Mouse (Mus musculus): ENCODE measurements at regions not wholly inside any gene's neighbourhood (a gene's known extent, or its start where the extent isn't known, plus 50 kb on each side); places are given as distances from the start of the nearest gene placed in this dataset.

DNA sequence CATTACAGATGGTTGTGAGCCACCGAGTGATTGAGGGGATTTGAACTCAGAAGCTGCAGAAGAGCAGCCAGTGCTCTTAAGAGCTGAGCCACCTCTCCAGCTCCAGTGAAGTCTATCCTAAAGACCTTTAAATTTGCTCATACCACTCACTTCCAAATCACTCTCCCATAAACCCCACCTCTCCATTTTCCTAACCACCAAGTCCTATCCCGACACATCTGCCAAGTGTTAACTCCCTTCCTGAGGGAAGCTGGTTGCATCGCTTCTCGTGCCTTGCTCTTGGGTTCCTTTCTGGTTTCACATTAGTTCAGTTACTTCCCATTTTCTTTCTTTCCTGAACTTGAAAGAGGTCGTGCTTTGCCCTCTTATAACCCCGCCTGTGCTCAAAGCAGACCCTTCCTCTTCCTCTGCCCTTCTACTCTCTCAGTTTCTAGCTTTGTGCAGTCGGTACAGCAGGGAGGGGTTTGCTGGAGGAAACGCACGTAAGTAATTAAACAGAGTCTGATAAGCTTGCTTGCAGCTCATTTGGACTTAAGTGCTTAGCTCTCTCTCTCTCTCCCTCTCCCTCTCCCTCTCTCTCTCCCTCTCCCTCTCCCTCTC lies 84.4 kb upstream of the Cxadr start:
- Histone ChIP-seq H3K4me2 (0 out of 2 replicates have a peak overlapping the region, but pooled peaks have one; percentile 13), H3K27me3 (no peaks in the 10 kb centered on the region), H3K36me3 (no peaks in the 10 kb centered on the region), H3K9ac (replicated peaks) (no peak overlapping the region), H3K9me3 (no peaks in the 10 kb centered on the region), H3K27ac (no peak overlapping the region), H3K4me1 (replicated peaks) (peaks cover 12% of the 10 kb centered on the region; the same call in 1 of the 2 replicates), H3K4me3 (replicated peaks) (no peak overlapping the region)
- WGBS, result 26% methylated on average over 9 of the region's 9 CpGs
- ATAC-seq (ENCODE audit: insufficient number of reproducible peaks, insufficient read depth, low FRiP score, low TSS enrichment, low read depth), result no peak

DNA sequence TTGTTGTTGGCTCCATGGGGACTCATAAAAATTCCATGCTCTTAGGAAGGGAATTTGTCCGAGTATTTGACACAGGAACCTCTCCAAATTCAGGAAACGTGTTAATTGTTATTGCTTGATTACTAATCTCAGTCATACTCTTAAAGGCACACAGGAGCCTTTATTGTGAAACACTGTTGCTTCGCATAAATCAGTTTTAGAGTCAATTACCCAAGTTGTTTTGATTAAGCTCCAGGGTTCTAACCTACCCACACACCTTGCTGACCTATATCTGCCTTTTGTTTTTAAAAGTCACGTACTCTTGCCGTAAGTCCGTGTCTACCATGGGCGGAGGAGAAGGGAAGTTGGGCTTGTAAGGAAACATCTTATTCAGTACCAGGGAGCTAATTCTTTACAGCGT lies 89.6 kb upstream of the Cxadr start:
- ATAC-seq (ENCODE audit: insufficient number of reproducible peaks, insufficient read depth, low FRiP score, low TSS enrichment, low read depth), result no peak
- no peak overlapping the region for H3K4me3 ChIP-seq (replicated peaks)
- no peaks in the 10 kb centered on the region for H3K36me3 ChIP-seq
- WGBS, result 59% methylated on average over 8 of the region's 8 CpGs
- H3K27ac ChIP-seq, result no peak overlapping the region
- no peak overlapping the region for H3K4me2 ChIP-seq
- H3K9ac ChIP-seq (replicated peaks), result no peak overlapping the region
- H3K4me1 ChIP-seq (replicated peaks), result peaks cover 4% of the 10 kb centered on the region; the same call in 1 of the 2 replicates
- no peaks in the 10 kb centered on the region for H3K27me3 ChIP-seq
- H3K9me3 ChIP-seq, result no peaks in the 10 kb centered on the region

DNA sequence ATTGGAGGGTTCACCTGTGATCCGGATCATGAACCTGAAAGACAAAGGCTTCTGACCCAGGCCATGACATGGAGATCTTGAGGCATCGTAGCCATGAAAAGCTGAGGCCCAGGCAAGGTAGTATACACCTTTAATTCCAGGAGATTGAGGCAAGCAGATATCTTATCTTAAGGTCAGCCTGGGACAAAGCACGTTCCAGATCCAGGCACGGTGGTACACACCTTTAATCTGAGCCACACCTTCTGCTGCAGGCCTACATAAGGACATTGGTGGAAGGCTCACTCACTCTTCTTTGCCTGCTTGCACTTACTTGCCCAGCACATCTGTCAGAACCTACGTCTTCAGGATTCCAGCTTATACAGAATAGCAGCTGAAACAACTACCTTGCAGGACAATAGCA lies 93.0 kb upstream of the Cxadr start:
- Histone ChIP-seq H3K4me1 (replicated peaks) (peaks cover 4% of the 10 kb centered on the region; the same call in 1 of the 2 replicates), H3K27ac (no peak overlapping the region), H3K4me3 (replicated peaks) (no peak overlapping the region), H3K9me3 (no peaks in the 10 kb centered on the region), H3K36me3 (no peaks in the 10 kb centered on the region), H3K4me2 (no peak overlapping the region), H3K9ac (replicated peaks) (no peak overlapping the region), H3K27me3 (no peaks in the 10 kb centered on the region)
- WGBS, result 94% methylated on average over 5 of the region's 5 CpGs
- no peak for ATAC-seq (ENCODE audit: insufficient number of reproducible peaks, insufficient read depth, low FRiP score, low TSS enrichment, low read depth)

GRCm38 (mm10) chr16:78204332-78204731 lies 97.0 kb upstream of the Cxadr start:
- 90% methylated on average over 9 of the region's 9 CpGs for WGBS

DNA sequence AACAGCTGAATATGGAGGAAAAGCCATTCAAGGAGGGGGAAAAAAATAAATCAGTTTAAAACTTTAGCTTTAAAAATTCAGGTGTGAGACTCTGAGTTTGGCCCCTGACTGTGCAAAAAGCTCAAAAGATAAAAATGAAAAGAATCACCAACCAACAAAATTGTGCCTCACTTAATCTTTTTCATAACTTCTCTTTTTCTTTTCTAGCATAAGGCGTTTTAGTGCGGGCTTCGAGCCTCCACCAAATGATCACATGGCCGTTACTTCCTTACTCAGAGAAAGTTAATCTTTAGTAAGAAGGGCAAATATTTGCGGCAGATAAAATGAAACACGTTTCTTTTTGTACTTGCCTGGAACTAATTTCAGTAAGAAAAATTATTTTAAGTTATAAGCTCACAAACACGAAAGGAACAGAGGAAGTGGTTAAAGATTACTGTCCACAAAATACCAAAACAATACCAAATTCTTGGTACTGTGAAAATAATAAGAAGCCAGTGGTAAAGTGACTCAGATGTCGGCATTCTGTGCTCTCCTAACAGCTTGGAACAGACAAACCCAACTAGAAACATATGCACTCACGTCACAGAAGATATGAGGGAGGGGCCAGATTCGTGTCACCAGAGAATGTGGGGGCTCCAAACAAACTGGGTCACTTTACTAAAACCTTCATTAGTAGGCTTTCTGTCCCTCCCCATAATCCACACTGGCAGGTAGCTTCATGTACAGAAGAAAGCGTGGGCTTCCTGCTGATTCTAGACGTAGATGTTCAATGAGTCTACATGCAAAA lies 101.1 kb upstream of the Cxadr start:
- no peak overlapping the region for H3K4me2 ChIP-seq

More at GRCm38 (mm10) chr16:78204332-78204731, 97.0 kb upstream of the Cxadr start:
- Histone ChIP-seq H3K4me1 (replicated peaks) (no peaks in the 10 kb centered on the region), H3K4me2 (no peak overlapping the region), H3K27ac (no peak overlapping the region), H3K36me3 (no peaks in the 10 kb centered on the region), H3K27me3 (no peaks in the 10 kb centered on the region), H3K9ac (replicated peaks) (no peak overlapping the region), H3K4me3 (replicated peaks) (no peak overlapping the region), H3K9me3 (no peaks in the 10 kb centered on the region)
- no peak for ATAC-seq (ENCODE audit: insufficient number of reproducible peaks, insufficient read depth, low FRiP score, low TSS enrichment, low read depth)

GRCm38 (mm10) chr16:78199252-78199651 lies 102.0 kb upstream of the Cxadr start:
- no peak for ATAC-seq (ENCODE audit: insufficient number of reproducible peaks, insufficient read depth, low FRiP score, low TSS enrichment, low read depth)
- no peak overlapping the region for H3K27ac ChIP-seq
- H3K4me1 ChIP-seq (replicated peaks), result no peaks in the 10 kb centered on the region
- peaks cover 4% of the 10 kb centered on the region; the same call in 1 of the 2 replicates for H3K27me3 ChIP-seq
- H3K9ac ChIP-seq (replicated peaks), result no peak overlapping the region
- H3K4me3 ChIP-seq (replicated peaks), result no peak overlapping the region
- H3K4me2 ChIP-seq, result no peak overlapping the region
- no peaks in the 10 kb centered on the region for H3K9me3 ChIP-seq
- no peaks in the 10 kb centered on the region for H3K36me3 ChIP-seq
- 79% methylated on average over 10 of the region's 10 CpGs for WGBS

More for the DNA sequence above, 101.1 kb upstream of the Cxadr start:
- Histone ChIP-seq H3K4me1 (replicated peaks) (no peaks in the 10 kb centered on the region), H3K9ac (replicated peaks) (no peak overlapping the region), H3K27me3 (peaks cover 2% of the 10 kb centered on the region; the same call in 1 of the 2 replicates), H3K9me3 (no peaks in the 10 kb centered on the region), H3K4me3 (replicated peaks) (no peak overlapping the region), H3K36me3 (no peaks in the 10 kb centered on the region), H3K27ac (no peak overlapping the region)
- WGBS, result 77% methylated on average over 12 of the region's 12 CpGs
- ATAC-seq (ENCODE audit: insufficient number of reproducible peaks, insufficient read depth, low FRiP score, low TSS enrichment, low read depth), result no peak

DNA sequence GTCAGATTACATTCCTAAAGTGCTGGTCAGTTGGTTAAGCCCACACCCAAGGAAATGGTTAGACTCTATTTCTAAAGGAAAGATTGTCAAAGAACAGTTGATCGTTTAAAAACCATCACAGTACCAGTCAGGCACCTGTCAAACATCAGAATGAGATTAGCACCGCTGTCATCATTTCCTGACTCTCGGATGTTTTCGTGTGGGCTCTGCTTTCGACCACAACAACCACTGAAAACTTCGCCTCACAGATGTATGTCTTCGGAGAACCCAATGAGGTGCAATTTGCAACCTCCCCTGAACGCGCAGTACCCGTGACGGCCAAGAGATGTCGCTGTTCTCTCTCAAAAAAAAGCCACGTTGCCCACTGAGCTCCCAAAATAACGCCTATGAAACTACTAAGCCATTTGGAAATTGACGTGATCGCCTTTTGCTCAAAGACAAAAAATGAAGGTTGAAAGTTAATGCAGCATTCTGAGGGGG lies 102.6 kb upstream of the Cxadr start:
- Histone ChIP-seq H3K36me3 (no peaks in the 10 kb centered on the region), H3K27ac (no peak overlapping the region), H3K4me3 (replicated peaks) (no peak overlapping the region), H3K9me3 (no peaks in the 10 kb centered on the region), H3K9ac (replicated peaks) (no peak overlapping the region), H3K4me1 (replicated peaks) (no peaks in the 10 kb centered on the region), H3K4me2 (no peak overlapping the region), H3K27me3 (peaks cover 4% of the 10 kb centered on the region; the same call in 1 of the 2 replicates)
- no peak for ATAC-seq (ENCODE audit: insufficient number of reproducible peaks, insufficient read depth, low FRiP score, low TSS enrichment, low read depth)
- 7% methylated on average over 16 of the region's 16 CpGs for WGBS

- ATAC-seq (ENCODE audit: insufficient number of reproducible peaks, insufficient read depth, low FRiP score, low TSS enrichment, low read depth), result 0 out of 2 replicates have a peak, but pooled peaks have one; percentile 53
- 18% methylated on average over 10 of the region's 10 CpGs for WGBS
Observed at GRCm38 (mm10) chr16:78197252-78197896, 103.9 kb upstream of the Cxadr start.

DNA sequence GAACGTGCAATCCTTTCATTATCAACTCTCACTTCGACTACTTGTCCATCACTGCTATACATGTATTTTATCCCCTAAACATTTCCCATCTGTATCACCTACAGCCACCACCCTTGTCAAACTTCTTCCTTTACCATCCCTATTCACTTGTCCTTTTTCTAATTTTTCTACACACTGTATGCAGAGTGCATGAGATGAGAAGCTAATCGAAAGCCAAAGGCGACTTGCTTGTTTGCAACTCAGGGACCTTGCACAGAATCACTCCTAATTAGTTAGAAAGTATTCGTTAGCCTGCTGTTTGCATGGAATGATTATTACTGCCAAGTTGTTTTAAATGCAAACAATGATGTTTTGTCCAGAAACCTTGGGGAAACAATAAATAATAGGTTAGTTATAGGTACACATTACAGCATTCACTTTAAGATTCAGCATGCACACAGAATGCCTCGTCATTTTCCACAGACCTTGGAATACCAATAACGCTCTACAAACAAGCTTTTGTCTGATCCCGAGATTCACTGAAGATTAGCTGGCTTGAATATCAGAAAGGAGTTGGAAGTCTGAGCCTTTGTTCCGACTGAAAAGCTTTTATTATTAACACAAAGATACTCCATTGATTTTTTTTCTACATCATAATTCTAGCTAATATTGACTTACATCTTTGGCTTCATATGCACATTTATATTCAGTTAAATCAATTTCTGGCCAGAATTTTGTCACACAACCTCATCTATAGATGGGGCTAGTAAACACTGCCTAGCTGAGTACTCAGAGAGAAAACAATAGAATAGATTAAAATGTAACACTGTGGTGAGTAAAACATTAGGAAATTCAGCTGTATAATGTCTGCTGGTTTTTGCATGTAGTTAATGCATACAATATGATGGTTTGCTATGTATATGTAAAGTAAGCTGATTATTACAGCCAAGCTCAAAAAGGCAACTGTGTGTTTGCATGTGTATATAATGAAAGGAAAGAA lies 130.4 kb upstream of the Cxadr start:
- Histone ChIP-seq H3K27me3 (no peaks in the 10 kb centered on the region), H3K9me3 (no peaks in the 10 kb centered on the region), H3K27ac (no peak overlapping the region), H3K4me2 (no peak overlapping the region), H3K9ac (replicated peaks) (no peak overlapping the region), H3K4me3 (replicated peaks) (no peak overlapping the region), H3K4me1 (replicated peaks) (no peaks in the 10 kb centered on the region), H3K36me3 (no peaks in the 10 kb centered on the region)
- ATAC-seq (ENCODE audit: insufficient number of reproducible peaks, insufficient read depth, low FRiP score, low TSS enrichment, low read depth), result no peak
- 82% methylated on average over 9 of the region's 9 CpGs for WGBS

More at GRCm38 (mm10) chr16:78197252-78197896, 103.9 kb upstream of the Cxadr start:
- H3K9ac ChIP-seq (replicated peaks), result no peak overlapping the region
- H3K27me3 ChIP-seq, result peaks cover 4% of the 10 kb centered on the region; the same call in 1 of the 2 replicates
- no peaks in the 10 kb centered on the region for H3K4me1 ChIP-seq (replicated peaks)
- H3K4me2 ChIP-seq, result no peak overlapping the region
- H3K9me3 ChIP-seq, result no peaks in the 10 kb centered on the region
- no peak overlapping the region for H3K27ac ChIP-seq
- no peaks in the 10 kb centered on the region for H3K36me3 ChIP-seq
- H3K4me3 ChIP-seq (replicated peaks), result no peak overlapping the region

- WGBS, result 74% methylated on average over 3 of the region's 3 CpGs
- Histone ChIP-seq H3K9me3 (no peaks in the 10 kb centered on the region), H3K27me3 (no peaks in the 10 kb centered on the region), H3K4me3 (replicated peaks) (no peak overlapping the region), H3K9ac (replicated peaks) (no peak overlapping the region), H3K27ac (no peak overlapping the region), H3K4me1 (replicated peaks) (0 out of 2 replicates have a peak, but pooled peaks cover 3% of the 10 kb centered on the region), H3K4me2 (no peak overlapping the region), H3K36me3 (no peaks in the 10 kb centered on the region)
- no peak for ATAC-seq (ENCODE audit: insufficient number of reproducible peaks, insufficient read depth, low FRiP score, low TSS enrichment, low read depth)
Observed at GRCm38 (mm10) chr16:78156876-78157232, 144.4 kb upstream of the Cxadr start.
